Mouse (Mus musculus) liver, embryonic 14.5 days (tissue): ENCODE data around the gene Polg2. TPM values are rescaled to one million over a fixed set of nuclear protein-coding genes. Genes with fewer than 3 reads are reported as not detected.
"Not testable (repeated sequence)": the region's sequence is repeated elsewhere in the genome, so short reads cannot be mapped to it uniquely, and the experiment has no call there.

Experiments used
- ATAC-seq: fragments of 200-750 bp; cut with Nextera tagmentation; 2 replicates; pipeline ENCODE4 v1.8.0; 2017; ENCODE audit warnings: moderate number of reproducible peaks, mild to moderate bottlenecking, moderate library complexity; ENCODE audit not compliant: insufficient read depth
- DNase-seq, 3 experiments: peaks; one replicate each; pipeline ENCODE4 v3.0.0-alpha.2; 2012 to 2013; ENCODE audit warnings: low read depth in 3 of 3, low spot score in 3 of 3
- H3K27ac ChIP-seq: fragments of 300-500 bp; sonication (generic); 2 replicates; pipeline ENCODE4 v1.5.1; 2014; ENCODE audit warnings: moderate library complexity, mild to moderate bottlenecking, control low read depth, inconsistent platforms
- H3K27me3 ChIP-seq: fragments of 300-500 bp; sonication (generic); 2 replicates; pipeline ENCODE4 v1.6.1; 2014; ENCODE audit warnings: mild to moderate bottlenecking, low read length, moderate library complexity; ENCODE audit not compliant: control insufficient read depth, insufficient read depth
- H3K36me3 ChIP-seq: fragments of 300-500 bp; sonication (generic); replicated peaks from 2 replicates; pipeline ENCODE4 v1.6.1; 2014; ENCODE audit warnings: low read depth; ENCODE audit not compliant: control insufficient read depth, insufficient read depth
- H3K4me1 ChIP-seq, 2 experiments: fragments of 200-500 bp in 1 of 2; fragments of 300-500 bp in 1 of 2; sonication (generic) in 1 of 2; replicated peaks; 2 replicates each; pipeline ENCODE4 v1.6.1; 2012 to 2014; ENCODE audit warnings: antibody characterized with exemption in 1 of 2, inconsistent platforms in 1 of 2, low read length in 1 of 2; ENCODE audit not compliant: control insufficient read depth in 2 of 2, insufficient read depth in 2 of 2
- H3K4me2 ChIP-seq: fragments of 300-500 bp; sonication (generic); 2 replicates; pipeline ENCODE4 v1.6.1; 2014; ENCODE audit warnings: low read depth, mild to moderate bottlenecking, control low read depth, moderate library complexity
- H3K4me3 ChIP-seq, 2 experiments: fragments of 200-500 bp in 1 of 2; fragments of 300-500 bp in 1 of 2; sonication (generic) in 1 of 2; 2 replicates each; pipeline ENCODE4 v1.5.1; 2012 to 2014; ENCODE audit warnings: low read depth in 2 of 2, low read length in 2 of 2, mild to moderate bottlenecking in 2 of 2, control low read depth in 1 of 2, inconsistent platforms in 1 of 2, moderate library complexity in 1 of 2; ENCODE audit not compliant: insufficient read depth in 1 of 2
- H3K9ac ChIP-seq: fragments of 300-500 bp; sonication (generic); replicated peaks from 2 replicates; pipeline ENCODE4 v1.6.1; 2014; ENCODE audit warnings: mild to moderate bottlenecking, control low read depth, moderate library complexity
- H3K9me3 ChIP-seq: fragments of 300-500 bp; sonication (generic); 2 replicates; pipeline ENCODE4 v1.6.1; 2016; ENCODE audit warnings: low read length, mixed read lengths; ENCODE audit not compliant: control insufficient read depth
- CTCF ChIP-seq: IDR thresholded peaks from 2 replicates; pipeline ENCODE4 v1.5.1; 2016; ENCODE audit warnings: antibody characterized with exemption, low read depth, control low read depth
- EP300 ChIP-seq: IDR thresholded peaks from 2 replicates; pipeline ENCODE4 v1.6.1; 2016; ENCODE audit warnings: antibody characterized with exemption, low read depth
- WGBS: fragments of 180-500 bp; shearing (Covaris S2); extraction: QIAGEN DNeasy Blood & Tissue Kit; methylation state at CpG from one replicate; pipeline ENCODE4 v1.1.7; 2014; ENCODE audit not compliant: insufficient replicate concordance; 5-methylcytosine and 5-hydroxymethylcytosine counted together
- polyA plus RNA-seq, 2 experiments: library from polyadenylated mRNA; depleted of rRNA in 1 of 2; stranded (reverse) in 1 of 2; unstranded in 1 of 2; fragments of >200 nt; fragmentation: Nextera tagmentation in 1 of 2; extraction: Ambion mirVana in 1 of 2; gene quantifications; 2 replicates each; pipeline versions ENCODE4 v1.2.1 to v1.2.3; 2012 to 2014

Gene Polg2
- polyA plus RNA-seq, 2 experiments, result 3.8 to 4.4 TPM

DNA sequence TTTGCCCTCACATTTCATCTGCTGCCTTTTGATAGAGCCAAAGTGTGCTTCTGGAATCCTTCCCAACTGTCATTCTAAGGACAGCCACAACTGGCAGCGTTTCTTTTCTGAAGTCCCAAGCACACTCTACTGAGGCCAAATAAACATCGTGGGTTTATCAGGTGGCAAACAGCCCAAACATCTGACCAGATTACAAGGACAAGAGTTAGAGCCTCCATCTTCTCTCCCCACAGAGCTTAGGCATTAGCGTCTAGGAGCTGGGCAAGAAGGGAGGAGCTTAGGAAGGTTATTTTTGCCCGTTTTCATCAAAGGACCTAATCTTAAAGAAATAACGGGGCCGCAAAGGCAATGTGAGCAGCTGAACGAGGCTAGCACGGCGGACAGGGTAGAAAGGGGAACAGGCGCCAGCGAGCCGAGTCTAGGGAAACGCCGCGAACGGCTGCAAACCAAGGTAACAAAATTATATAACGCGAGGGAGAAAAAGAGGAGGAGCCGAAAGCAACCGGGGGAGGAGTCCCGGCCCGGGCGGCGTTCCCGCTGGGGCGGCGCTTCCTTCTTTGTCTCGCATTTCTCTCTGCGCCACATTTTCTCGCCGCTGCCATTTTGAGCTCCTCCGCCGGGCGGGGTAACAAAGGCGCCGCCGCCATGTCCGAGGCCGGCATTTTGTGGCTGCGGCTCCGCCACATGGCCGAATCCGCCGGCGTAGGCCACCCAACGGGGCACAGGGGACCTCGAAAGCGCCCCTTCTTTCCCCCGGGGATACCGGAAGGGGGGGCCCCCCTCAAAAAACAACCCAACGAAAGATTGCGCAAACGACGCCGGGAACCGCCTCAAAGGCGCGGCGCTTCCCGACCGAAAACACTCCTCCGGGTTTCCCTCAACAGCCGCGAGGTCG is 8.0 kb upstream of the Polg2 start:
- no peaks in the 10 kb centered on the region for H3K27me3 ChIP-seq
- under 1% methylated on average over 65 of the region's 65 CpGs for WGBS
- peak overlapping the region; percentile 77 to 96 for H3K4me3 ChIP-seq
- TF ChIP-seq CTCF (peak; percentile 2; the same call in 1 of the 2 replicates), EP300 (no peak)
- H3K36me3 ChIP-seq, result peaks cover 49% of the 10 kb centered on the region
- peaks cover 2% of the 10 kb centered on the region in 2 experiments; a peak in 2 of 4 replicates for H3K4me1 ChIP-seq
- DNase-seq (peak; percentile 79 to 85 (median 79)), ATAC-seq (peak; percentile 21)
- no peaks in the 10 kb centered on the region for H3K9me3 ChIP-seq
- peak overlapping the region; percentile 95 for H3K27ac ChIP-seq
- H3K4me2 ChIP-seq, result peak overlapping the region; percentile 89
- H3K9ac ChIP-seq, result peak overlapping the region; percentile 100

DNA sequence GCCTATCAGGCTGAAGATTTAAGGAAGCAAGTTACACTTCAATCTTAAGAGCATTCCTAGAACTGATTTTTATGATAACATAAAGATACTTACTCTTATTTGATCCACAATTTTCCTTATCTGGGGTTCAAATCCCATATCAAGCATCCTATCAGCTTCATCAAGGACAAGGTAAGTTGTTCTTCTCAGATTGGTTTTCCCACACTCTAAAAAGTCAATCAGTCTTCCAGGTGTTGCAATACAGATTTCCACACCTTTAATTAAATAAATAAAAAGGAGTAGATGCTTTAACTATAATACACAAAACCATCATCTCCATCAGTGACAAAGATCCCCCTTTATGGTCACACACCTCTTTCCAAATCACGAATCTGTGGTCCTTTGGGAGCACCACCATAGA is 5.7 kb upstream of the Polg2 start:
- H3K4me2 ChIP-seq, result no peak overlapping the region; the same call in 1 of the 2 replicates
- 85% methylated on average over 1 of the region's 1 CpGs for WGBS
- TF ChIP-seq CTCF, result no peak
- no peak for TF ChIP-seq EP300

DNA sequence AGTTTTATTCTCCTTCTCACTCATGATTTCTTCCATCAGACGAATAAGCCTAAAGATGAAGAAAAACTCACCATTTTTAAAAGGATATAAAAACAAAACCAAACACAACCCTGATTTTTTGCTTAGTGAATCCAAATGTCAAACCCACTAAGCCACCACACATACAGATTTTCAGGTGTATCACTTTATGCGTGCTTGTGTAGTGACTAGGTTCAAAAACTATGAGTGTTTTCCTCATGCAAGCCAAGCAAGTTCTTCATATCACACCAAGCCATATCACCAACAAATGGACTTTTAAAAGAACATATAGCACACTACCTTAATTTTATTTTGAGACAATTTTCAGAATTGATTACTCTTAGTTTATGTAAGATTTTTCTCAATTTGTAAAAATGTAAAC is 5.1 kb upstream of the Polg2 start:
- H3K27me3 ChIP-seq, result no peaks in the 10 kb centered on the region
- 86% methylated on average over 2 of the region's 2 CpGs for WGBS
- TF ChIP-seq EP300, result no peak
- H3K27ac ChIP-seq, result no peak overlapping the region
- no peaks in the 10 kb centered on the region for H3K9me3 ChIP-seq
- no peak overlapping the region for H3K4me3 ChIP-seq
- DNase-seq (no peak), ATAC-seq (no peak)
- peaks cover 7 to 9% of the 10 kb centered on the region in 2 experiments for H3K4me1 ChIP-seq
- no peak overlapping the region for H3K4me2 ChIP-seq
- peaks cover 75% of the 10 kb centered on the region for H3K36me3 ChIP-seq
- no peak overlapping the region for H3K9ac ChIP-seq

More for the DNA sequence above, 5.7 kb upstream of the Polg2 start:
- H3K9me3 ChIP-seq, result no peaks in the 10 kb centered on the region
- no peak overlapping the region for H3K9ac ChIP-seq
- no peak overlapping the region for H3K4me3 ChIP-seq
- H3K4me1 ChIP-seq, result peaks cover 5 to 7% of the 10 kb centered on the region in 2 experiments
- DNase-seq (no peak), ATAC-seq (no peak)
- no peaks in the 10 kb centered on the region for H3K27me3 ChIP-seq
- H3K36me3 ChIP-seq, result peaks cover 72% of the 10 kb centered on the region
- no peak overlapping the region for H3K27ac ChIP-seq

DNA sequence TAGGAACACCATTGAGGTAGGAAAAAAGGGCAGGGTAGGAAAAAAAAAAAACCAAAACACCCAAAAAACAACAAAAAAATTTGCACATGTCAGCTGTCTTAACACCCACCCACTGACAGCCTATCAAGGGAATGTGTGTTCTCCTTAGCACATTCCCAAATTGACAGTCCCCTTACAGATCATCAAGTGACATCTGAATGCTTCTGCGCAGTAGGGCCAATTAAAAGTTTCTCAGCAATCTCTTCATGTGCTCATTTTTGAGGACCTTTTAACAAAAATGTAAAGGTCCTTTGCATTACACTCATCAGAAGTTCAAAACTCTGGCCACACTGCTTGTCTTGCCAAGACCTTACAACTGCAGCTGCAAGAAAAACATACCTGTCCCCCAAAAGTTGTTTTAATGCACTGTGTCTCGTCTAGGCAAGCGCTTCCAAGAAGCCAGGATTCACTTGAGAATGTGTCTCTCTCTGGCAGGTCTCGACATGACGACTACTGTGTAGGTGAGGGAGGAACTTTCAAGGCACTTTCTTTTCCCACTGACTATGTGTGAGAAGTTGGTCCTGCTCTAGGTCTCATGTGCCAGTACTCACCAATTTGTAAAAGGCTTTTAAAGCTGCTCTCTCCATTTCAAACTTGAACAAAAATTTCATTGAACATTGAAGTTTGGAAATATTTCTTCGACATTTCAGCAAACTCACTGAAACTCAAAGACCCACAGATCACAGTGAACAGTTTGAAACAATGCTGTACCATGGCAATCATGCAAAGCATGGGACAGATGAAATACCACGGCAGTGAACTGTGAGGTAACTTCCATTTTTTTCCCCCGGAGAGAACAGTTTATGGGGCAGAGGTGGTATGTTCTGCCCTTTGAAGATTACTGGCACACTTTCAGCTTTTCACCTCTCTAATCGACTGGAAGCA is 3.8 kb upstream of the Polg2 start:
- H3K27ac ChIP-seq, result no peak overlapping the region
- TF ChIP-seq EP300, result no peak
- TF ChIP-seq CTCF, result no peak
- no peaks in the 10 kb centered on the region for H3K9me3 ChIP-seq
- no peak overlapping the region for H3K4me3 ChIP-seq
- no peak overlapping the region for H3K4me2 ChIP-seq
- peaks cover 75% of the 10 kb centered on the region for H3K36me3 ChIP-seq
- no peak overlapping the region; the same call in 1 of the 2 replicates for H3K9ac ChIP-seq
- ATAC-seq (no peak), DNase-seq (no peak)
- WGBS, result 87% methylated on average over 9 of the region's 9 CpGs
- no peaks in the 10 kb centered on the region for H3K27me3 ChIP-seq
- peaks cover 7 to 9% of the 10 kb centered on the region in 2 experiments for H3K4me1 ChIP-seq

DNA sequence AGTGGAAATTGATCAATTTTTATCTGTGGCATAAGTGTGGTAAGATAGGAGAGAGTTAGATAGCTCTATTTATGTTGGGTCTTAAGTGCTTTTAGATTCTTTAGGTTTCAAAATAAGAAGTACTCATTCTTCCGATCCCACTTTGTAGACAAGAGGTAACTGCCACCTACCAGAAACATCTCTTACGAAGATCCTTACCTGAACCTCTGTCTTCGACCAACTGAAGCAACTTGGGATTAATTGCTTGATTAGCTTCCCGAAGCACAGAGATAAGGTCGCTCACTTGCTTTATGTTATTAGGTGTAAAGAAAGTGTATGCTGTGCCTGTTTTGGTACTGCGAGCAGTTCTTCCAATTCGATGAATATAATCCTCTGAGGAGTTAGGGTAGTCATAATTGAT is 2.9 kb upstream of the Polg2 start:
- peaks cover 9 to 13% of the 10 kb centered on the region in 2 experiments for H3K4me1 ChIP-seq
- H3K4me3 ChIP-seq, result not testable (repeated sequence)

More for the DNA sequence above, 2.9 kb upstream of the Polg2 start:
- peaks cover 75% of the 10 kb centered on the region for H3K36me3 ChIP-seq
- 84% methylated on average over 7 of the region's 7 CpGs for WGBS
- H3K4me2 ChIP-seq, H3K27ac ChIP-seq, H3K9me3 ChIP-seq, H3K27me3 ChIP-seq, H3K9ac ChIP-seq, DNase-seq, ATAC-seq: not testable (repeated sequence)
